Mouse (Mus musculus): ENCODE measurements at regions not wholly inside any gene's neighbourhood (a gene's known extent, or its start where the extent isn't known, plus 50 kb on each side); places are given as distances from the start of the nearest gene placed in this dataset.

GRCm38 (mm10) chr4:21125892-21126291 is 559.9 kb downstream of the Prdm13 start:
- H3K9me3 ChIP-seq (ENCODE audit: control insufficient read depth, low read length) = 0 out of 2 replicates have a peak, but pooled peaks cover 4% of the 10 kb centered on the region
- no peak for ATAC-seq (ENCODE audit: low FRiP score)
- no peak overlapping the region for H3K9ac ChIP-seq
- no peak overlapping the region for H3K27ac ChIP-seq
- 100% methylated on average over 1 of the region's 1 CpGs for WGBS
- no peak overlapping the region for H3K4me3 ChIP-seq (replicated peaks; ENCODE audit: low read length)
- H3K27me3 ChIP-seq (ENCODE audit: control insufficient read depth, insufficient read depth, low read length) = no peaks in the 10 kb centered on the region
- no peak overlapping the region for H3K4me2 ChIP-seq (replicated peaks)
- DNase-seq (ENCODE audit: low spot score) = no peak
- no peaks in the 10 kb centered on the region for H3K36me3 ChIP-seq (replicated peaks; ENCODE audit: control insufficient read depth, insufficient read depth)
- H3K4me1 ChIP-seq (replicated peaks; ENCODE audit: control insufficient read depth, insufficient read depth, low read length) = no peaks in the 10 kb centered on the region

GRCm38 (mm10) chr4:21095741-21096140 is 590.0 kb downstream of the Prdm13 start:
- Histone ChIP-seq H3K27me3 (ENCODE audit: control insufficient read depth, insufficient read depth, low read length) (no peaks in the 10 kb centered on the region), H3K27ac (no peak overlapping the region), H3K36me3 (replicated peaks; ENCODE audit: control insufficient read depth, insufficient read depth) (no peaks in the 10 kb centered on the region), H3K4me2 (replicated peaks) (no peak overlapping the region), H3K4me1 (replicated peaks; ENCODE audit: control insufficient read depth, insufficient read depth, low read length) (no peaks in the 10 kb centered on the region), H3K9me3 (ENCODE audit: control insufficient read depth, low read length) (no peaks in the 10 kb centered on the region), H3K4me3 (replicated peaks; ENCODE audit: low read length) (no peak overlapping the region), H3K9ac (no peak overlapping the region)
- DNase-seq (ENCODE audit: low spot score) (peak; percentile 58), ATAC-seq (ENCODE audit: low FRiP score) (peak; percentile 84)
- WGBS = 21% methylated on average over 1 of the region's 1 CpGs

GRCm38 (mm10) chr4:21070198-21070785 is 615.5 kb downstream of the Prdm13 start:
- 95% methylated on average over 3 of the region's 3 CpGs for WGBS
- Histone ChIP-seq H3K27me3 (ENCODE audit: control insufficient read depth, insufficient read depth, low read length) (no peaks in the 10 kb centered on the region), H3K9me3 (ENCODE audit: control insufficient read depth, low read length) (no peaks in the 10 kb centered on the region), H3K4me3 (replicated peaks; ENCODE audit: low read length) (no peak overlapping the region), H3K36me3 (replicated peaks; ENCODE audit: control insufficient read depth, insufficient read depth) (no peaks in the 10 kb centered on the region), H3K4me2 (replicated peaks) (no peak overlapping the region), H3K9ac (no peak overlapping the region), H3K27ac (no peak overlapping the region), H3K4me1 (replicated peaks; ENCODE audit: control insufficient read depth, insufficient read depth, low read length) (no peaks in the 10 kb centered on the region)
- ATAC-seq (ENCODE audit: low FRiP score) (no peak), DNase-seq (ENCODE audit: low spot score) (no peak)

Measured in hindbrain, embryonic 14.5 days (tissue).